ENCODE assay signal across 9 mouse cellular contexts in the genomic region with DNA sequence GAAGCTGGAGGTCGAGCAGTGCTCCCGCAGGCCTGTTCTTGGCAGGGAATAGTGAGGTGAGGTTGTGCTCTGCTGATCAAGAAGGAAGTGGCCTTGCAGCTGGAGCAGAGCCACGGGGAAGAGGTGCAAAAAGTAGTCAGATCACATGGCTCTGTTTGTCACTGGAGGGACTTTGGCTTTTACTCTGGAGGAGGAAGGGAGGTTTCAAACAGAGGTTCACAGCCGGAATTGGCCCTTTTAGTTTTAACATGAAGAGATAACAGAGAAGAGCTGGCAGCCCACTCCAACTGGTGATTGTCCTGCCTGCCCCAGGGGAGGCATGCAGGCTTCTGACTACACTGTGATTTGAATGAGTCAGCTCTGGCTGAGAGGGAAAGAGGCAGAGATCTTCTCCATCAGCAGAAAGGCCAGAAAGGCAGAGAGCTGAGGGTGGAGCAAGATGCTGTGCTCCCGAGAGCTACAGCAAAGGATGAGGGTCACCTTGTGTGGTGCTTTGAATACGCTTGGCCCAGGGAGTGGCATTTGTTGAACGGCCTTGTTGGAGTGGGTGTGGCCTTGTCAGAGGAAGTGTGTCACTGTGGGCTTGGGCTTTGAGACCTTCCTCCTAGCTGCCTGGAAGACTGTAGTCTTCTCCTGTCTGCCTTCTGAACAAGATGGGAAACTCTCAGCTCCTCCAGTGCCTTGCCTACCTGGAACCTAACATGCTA. TPM values are rescaled to one million over a fixed set of nuclear protein-coding genes. Genes with fewer than 3 reads are reported as not detected.
DNase-seq lines count a peak whose midpoint lies in the region; ATAC-seq lines count a peak whose summit lies in the region.
"Had no signal": no experiment of that assay in that cellular context is flagged by ENCODE, and none has a peak within 500 bp of the region (broad histone marks: within the 10 kb centered on the region; RNA-seq: fewer than 3 reads in every experiment).

No protein-coding gene starts in this region.

- no peak overlapping the region for H3K4me3 ChIP-seq in liver, embryonic 11.5 days (ENCODE audit: low read depth, low read length)
- H3K4me3 ChIP-seq: hindbrain, embryonic 15.5 days had no signal

- intact Hi-C loops in heart, postnatal 36 days (cut with DNase I): no loop called here

- H3K9me3 ChIP-seq in liver, embryonic 11.5 days (ENCODE audit: control insufficient read depth, low read length): no peaks in the 10 kb centered on the region
- H3K9me3 ChIP-seq: hindbrain, embryonic 15.5 days had no signal

- no peaks in the 10 kb centered on the region for H3K4me1 ChIP-seq in liver, embryonic 11.5 days (replicated peaks; ENCODE audit: control insufficient read depth, insufficient read depth, low read length)
- H3K4me1 ChIP-seq: hindbrain, embryonic 15.5 days had no signal

- 59% methylated on average over 7 of the region's 7 CpGs for WGBS in liver, embryonic 11.5 days

- ATAC-seq in liver, embryonic 11.5 days (replicated peaks; ENCODE audit: low FRiP score): no peak

- DNase-seq in adrenal gland, adult (ENCODE audit: inconsistent age in 2 of 2, low spot score in 1 of 2): peak; percentile 77 to 84
- no peak for DNase-seq in adrenal gland, postnatal 4 days (ENCODE audit: low spot score in 2 of 2)
- DNase-seq in adipocyte (ENCODE audit: low spot score): peak; percentile 21
- DNase-seq in heart, postnatal 36 days: peak; percentile 53 to 57
- DNase-seq in liver, embryonic 11.5 days (ENCODE audit: low spot score): no peak
- DNase-seq in thymus, postnatal 0 days (ENCODE audit: low spot score): no peak
- DNase-seq in layer of hippocampus, postnatal 25 days (ENCODE audit: extremely low spot score in 1 of 2, low spot score in 1 of 2): no peak
- DNase-seq in natural killer cell, adult 2 months (ENCODE audit: low spot score in 2 of 2): no peak

- H3K36me3 ChIP-seq in liver, embryonic 11.5 days (ENCODE audit: control insufficient read depth, insufficient read depth, low read length): no peaks in the 10 kb centered on the region
- H3K36me3 ChIP-seq: hindbrain, embryonic 15.5 days had no signal

- H3K27me3 ChIP-seq in liver, embryonic 11.5 days (replicated peaks; ENCODE audit: control insufficient read depth, insufficient read depth, low read length): no peaks in the 10 kb centered on the region
- H3K27me3 ChIP-seq: hindbrain, embryonic 15.5 days had no signal

- no peak overlapping the region for H3K9ac ChIP-seq in liver, embryonic 11.5 days (ENCODE audit: low read depth, low read length)
- H3K9ac ChIP-seq: hindbrain, embryonic 15.5 days had no signal

- H3K4me2 ChIP-seq in liver, embryonic 11.5 days: no peak overlapping the region
- H3K4me2 ChIP-seq: hindbrain, embryonic 15.5 days had no signal

- H3K27ac ChIP-seq in liver, embryonic 11.5 days (ENCODE audit: low read depth, low read length): peak overlapping the region; percentile 9; the same call in 1 of the 2 replicates
- H3K27ac ChIP-seq: hindbrain, embryonic 15.5 days had no signal

RNA-seq across cellular contexts. Expression of a gene that starts 9.0 kb away (rescaled TPM):
- 10 to 100 TPM; 15.9 to 18.3 TPM for total RNA-seq in adrenal gland, postnatal 4 days (2021)
- 1 to 10 TPM; 2.7 to 3.1 TPM for total RNA-seq in heart, postnatal 36 days (2021)
- 6.0 and 6.2 TPM in 2 replicates for polyA plus RNA-seq in liver, embryonic 11.5 days (2014; fragmentation: Nextera tagmentation; extraction: Ambion mirVana)
- 8.7 and 9.5 TPM in 2 replicates for polyA plus RNA-seq in thymus, postnatal 0 days (2015; fragmentation: Nextera tagmentation; extraction: Ambion mirVana)
- 10 to 100 TPM; 10.0 to 14.5 TPM for total RNA-seq in layer of hippocampus, postnatal 25 days (2021)

RNA-seq across cellular contexts. Expression of a gene that starts 15.0 kb away (rescaled TPM):
- 100 to 1,000 TPM; 293 to 325 TPM for total RNA-seq in adrenal gland, postnatal 4 days (2021)
- total RNA-seq in heart, postnatal 36 days (2021): 10 to 100 TPM; 17.3 to 27.3 TPM
- polyA plus RNA-seq in liver, embryonic 11.5 days (2014; fragmentation: Nextera tagmentation; extraction: Ambion mirVana): 11.3 TPM in 2 replicates
- polyA plus RNA-seq in thymus, postnatal 0 days (2015; fragmentation: Nextera tagmentation; extraction: Ambion mirVana): 4.3 and 4.6 TPM in 2 replicates
- 1 to 10 TPM; 6.0 to 6.1 TPM for total RNA-seq in layer of hippocampus, postnatal 25 days (2021)

RNA-seq across cellular contexts. Expression of a gene that starts 31.3 kb away (rescaled TPM):
- 10 to 100 TPM; 61.2 to 78.6 TPM for total RNA-seq in adrenal gland, postnatal 4 days (2021)
- 10 to 100 TPM; 36.1 to 38.7 TPM for total RNA-seq in heart, postnatal 36 days (2021)
- polyA plus RNA-seq in liver, embryonic 11.5 days (2014; fragmentation: Nextera tagmentation; extraction: Ambion mirVana): 151 and 158 TPM in 2 replicates
- 97.0 and 118 TPM in 2 replicates for polyA plus RNA-seq in thymus, postnatal 0 days (2015; fragmentation: Nextera tagmentation; extraction: Ambion mirVana)
- 10 to 100 TPM; 21.2 to 21.9 TPM for total RNA-seq in layer of hippocampus, postnatal 25 days (2021)

RNA-seq across cellular contexts. Expression of a gene that starts 43.3 kb away (rescaled TPM):
- 10 to 100 TPM; 21.8 to 42.5 TPM for total RNA-seq in adrenal gland, postnatal 4 days (2021)
- total RNA-seq in heart, postnatal 36 days (2021): 100 to 1,000 TPM; 793 to 969 TPM
- polyA plus RNA-seq in liver, embryonic 11.5 days (2014; fragmentation: Nextera tagmentation; extraction: Ambion mirVana): 6.0 and 12.1 TPM in 2 replicates
- 29.5 and 35.8 TPM in 2 replicates for polyA plus RNA-seq in thymus, postnatal 0 days (2015; fragmentation: Nextera tagmentation; extraction: Ambion mirVana)
- 10 to 100 TPM; 16.4 to 17.2 TPM for total RNA-seq in layer of hippocampus, postnatal 25 days (2021)

RNA-seq across cellular contexts. Expression of a gene that starts 51.8 kb away (rescaled TPM):
- total RNA-seq in adrenal gland, postnatal 4 days (2021): under 1 TPM; 0.56 to 0.76 TPM
- 100 to 1,000 TPM; 502 to 735 TPM for total RNA-seq in heart, postnatal 36 days (2021)
- 73.1 and 156 TPM in 2 replicates for polyA plus RNA-seq in liver, embryonic 11.5 days (2014; fragmentation: Nextera tagmentation; extraction: Ambion mirVana)
- 6.8 and 7.0 TPM in 2 replicates for polyA plus RNA-seq in thymus, postnatal 0 days (2015; fragmentation: Nextera tagmentation; extraction: Ambion mirVana)
- not detected for total RNA-seq in layer of hippocampus, postnatal 25 days (2021)

Comparison
In these comparisons a context has a peak if more than half of its experiments do, and no peak if none do; other contexts are left out.
1. DNase-seq: peak in adrenal gland, adult (2 of 2), adipocyte (single experiment) and heart, postnatal 36 days (2 of 2); none in adrenal gland, postnatal 4 days (0 of 2), liver, embryonic 11.5 days (single experiment), thymus, postnatal 0 days (single experiment), layer of hippocampus, postnatal 25 days (0 of 2) and natural killer cell, adult 2 months (0 of 2).
2. RNA of a gene that starts 15.0 kb away (total RNA-seq): 293 to 325 TPM in adrenal gland, postnatal 4 days; 17.3 to 27.3 TPM in heart, postnatal 36 days and 6.0 to 6.1 TPM in layer of hippocampus, postnatal 25 days; every median in the first group is over 10 times any median in the second.